In the genomic region with DNA sequence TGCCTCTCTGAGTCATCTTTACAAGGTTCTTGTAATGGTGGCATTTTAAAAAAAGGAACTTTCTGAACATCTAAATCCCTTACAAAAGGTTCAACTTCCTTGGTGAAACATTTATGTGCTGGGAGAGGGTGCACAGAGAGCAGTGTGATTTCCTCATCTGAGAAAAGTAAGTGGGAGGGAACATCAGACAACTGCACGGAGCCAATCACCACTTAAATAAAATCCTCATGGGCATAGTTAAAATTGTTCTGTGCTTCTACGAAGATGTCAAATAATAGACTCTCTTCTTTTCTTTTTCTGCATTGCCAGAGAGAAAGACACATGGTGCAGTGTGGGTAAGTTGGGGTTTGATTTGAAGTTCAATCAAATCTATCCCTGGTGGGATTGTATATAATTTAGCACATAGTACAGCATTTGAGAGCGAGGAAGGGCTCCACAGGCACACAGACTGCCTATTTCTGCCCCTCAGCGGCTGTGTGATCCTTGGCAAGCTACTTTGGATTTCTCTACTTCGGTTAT, we compare ENCODE assay signal across 23 mouse cellular contexts. TPM values are rescaled to one million over a fixed set of nuclear protein-coding genes. Genes with fewer than 3 reads are reported as not detected.
"Had no signal": no experiment of that assay in that cellular context is flagged by ENCODE, and none has a peak within 500 bp of the region (broad histone marks: within the 10 kb centered on the region; RNA-seq: fewer than 3 reads in every experiment).

No protein-coding gene starts in this region.

- H3K36me3 ChIP-seq: lung, embryonic 15.5 days; midbrain, embryonic 13.5 days; midbrain, embryonic 15.5 days; neural tube, embryonic 12.5 days; stomach, embryonic 15.5 days had no signal

- H3K27me3 ChIP-seq: lung, embryonic 15.5 days; midbrain, embryonic 13.5 days; midbrain, embryonic 15.5 days; neural tube, embryonic 12.5 days; stomach, embryonic 15.5 days had no signal

- H3K4me1 ChIP-seq: lung, embryonic 15.5 days; megakaryocyte, embryonic 14.5 days; midbrain, embryonic 13.5 days; midbrain, embryonic 15.5 days; neural tube, embryonic 12.5 days; stomach, embryonic 15.5 days had no signal

- H3K9me3 ChIP-seq: lung, embryonic 15.5 days; megakaryocyte, embryonic 14.5 days; midbrain, embryonic 13.5 days; midbrain, embryonic 15.5 days; neural tube, embryonic 12.5 days; stomach, embryonic 15.5 days had no signal

- ATAC-seq: lung, postnatal 0 days; midbrain, embryonic 13.5 days; midbrain, embryonic 15.5 days had no signal

- H3K9ac ChIP-seq: liver, embryonic 14.5 days; lung, embryonic 15.5 days; midbrain, embryonic 13.5 days; midbrain, embryonic 15.5 days; neural tube, embryonic 12.5 days; stomach, embryonic 15.5 days had no signal

- DNase-seq: lung, adult 2 months; lung, postnatal 14 days; lung, postnatal 36 days; right cerebral cortex, postnatal 14 days; thymus, adult 18-20 months; thymus, postnatal 14 days; thymus, postnatal 36 days had no signal

- H3K27ac ChIP-seq: liver, embryonic 14.5 days; lung, embryonic 15.5 days; macrophage; midbrain, embryonic 13.5 days; midbrain, embryonic 15.5 days; neural tube, embryonic 12.5 days; stomach, embryonic 15.5 days; stomach, postnatal 0 days had no signal

- H3K4me2 ChIP-seq: lung, embryonic 15.5 days; midbrain, embryonic 11.5 days; midbrain, embryonic 13.5 days; midbrain, embryonic 15.5 days; neural tube, embryonic 12.5 days; stomach, embryonic 15.5 days had no signal

- H3K4me3 ChIP-seq: lung, embryonic 15.5 days; midbrain, embryonic 13.5 days; midbrain, embryonic 15.5 days; neural tube, embryonic 12.5 days; stomach, embryonic 15.5 days had no signal

RNA-seq across cellular contexts. Expression of gene Pdyn, which starts 13.4 kb away (rescaled TPM):
- total RNA-seq: megakaryocyte progenitor cell, adult 5-6 weeks; monocyte, adult 5-6 weeks; neutrophil, adult 5-6 weeks had no signal
- polyA plus RNA-seq: liver, embryonic 16.5 days; lung, adult 2 months; lung, postnatal 0 days; macrophage; spleen, adult 2 months had no signal
